Mouse (Mus musculus) cerebellum, adult 9-10 months (tissue): ENCODE data around the gene Fry.

ENCODE experiments used
- DNase-seq: peaks from one replicate; pipeline ENCODE4 v3.0.0; 2022

Gene Fry

GRCm38 (mm10) chr5:150408979-150409378 is 290.5 kb downstream of the Fry start:
- DNase-seq = no peak

- no peak for DNase-seq
Measured at GRCm38 (mm10) chr5:150409451-150410045, 291.1 kb downstream of the Fry start.

- no peak for DNase-seq
Measured at GRCm38 (mm10) chr5:150412750-150413450, 294.5 kb downstream of the Fry start.

GRCm38 (mm10) chr5:150414823-150415222 is 296.4 kb downstream of the Fry start:
- DNase-seq = no peak

- no peak for DNase-seq
Measured at GRCm38 (mm10) chr5:150417223-150417622, 298.8 kb downstream of the Fry start.

- no peak for DNase-seq
Measured at GRCm38 (mm10) chr5:150418035-150418434, 299.6 kb downstream of the Fry start.

- DNase-seq = no peak
Measured at GRCm38 (mm10) chr5:150425038-150425437, 306.6 kb downstream of the Fry start.

- DNase-seq = peak; percentile 62
Measured at GRCm38 (mm10) chr5:150426595-150426994, 308.1 kb downstream of the Fry start.

- no peak for DNase-seq
Measured at GRCm38 (mm10) chr5:150431286-150431685, 312.8 kb downstream of the Fry start.

- DNase-seq = no peak
Measured at GRCm38 (mm10) chr5:150432960-150433359, 314.5 kb downstream of the Fry start.

GRCm38 (mm10) chr5:150436629-150437389 is 318.4 kb downstream of the Fry start:
- peak; percentile 87 for DNase-seq

- DNase-seq = peak; percentile 53
Measured at GRCm38 (mm10) chr5:150441690-150442089, 323.2 kb downstream of the Fry start.

- no peak for DNase-seq
Measured at GRCm38 (mm10) chr5:150451281-150452003, 333.0 kb downstream of the Fry start.

- DNase-seq = no peak
Measured at GRCm38 (mm10) chr5:150452004-150452626, 333.7 kb downstream of the Fry start.

GRCm38 (mm10) chr5:150452671-150453070 is 334.2 kb downstream of the Fry start:
- DNase-seq = no peak

GRCm38 (mm10) chr5:150453490-150453889 is 335.0 kb downstream of the Fry start:
- no peak for DNase-seq

GRCm38 (mm10) chr5:150457165-150457903 is 338.9 kb downstream of the Fry start:
- no peak for DNase-seq

GRCm38 (mm10) chr5:150457904-150458739 is 339.7 kb downstream of the Fry start:
- no peak for DNase-seq

GRCm38 (mm10) chr5:150459801-150460200 is 341.4 kb downstream of the Fry start:
- DNase-seq = no peak

- no peak for DNase-seq
Measured at GRCm38 (mm10) chr5:150464721-150465120, 346.3 kb downstream of the Fry start.

- DNase-seq = no peak
Measured at GRCm38 (mm10) chr5:150465218-150465617, 346.8 kb downstream of the Fry start.
